Mouse (Mus musculus): ENCODE results near the gene Tmem59l. TPM values are rescaled to one million over a fixed set of nuclear protein-coding genes. Genes with fewer than 3 reads are reported as not detected.

Tmem59l gene
- polyA plus RNA-seq, 1 experiment from 2014 or later, result 32.5 TPM

DNA sequence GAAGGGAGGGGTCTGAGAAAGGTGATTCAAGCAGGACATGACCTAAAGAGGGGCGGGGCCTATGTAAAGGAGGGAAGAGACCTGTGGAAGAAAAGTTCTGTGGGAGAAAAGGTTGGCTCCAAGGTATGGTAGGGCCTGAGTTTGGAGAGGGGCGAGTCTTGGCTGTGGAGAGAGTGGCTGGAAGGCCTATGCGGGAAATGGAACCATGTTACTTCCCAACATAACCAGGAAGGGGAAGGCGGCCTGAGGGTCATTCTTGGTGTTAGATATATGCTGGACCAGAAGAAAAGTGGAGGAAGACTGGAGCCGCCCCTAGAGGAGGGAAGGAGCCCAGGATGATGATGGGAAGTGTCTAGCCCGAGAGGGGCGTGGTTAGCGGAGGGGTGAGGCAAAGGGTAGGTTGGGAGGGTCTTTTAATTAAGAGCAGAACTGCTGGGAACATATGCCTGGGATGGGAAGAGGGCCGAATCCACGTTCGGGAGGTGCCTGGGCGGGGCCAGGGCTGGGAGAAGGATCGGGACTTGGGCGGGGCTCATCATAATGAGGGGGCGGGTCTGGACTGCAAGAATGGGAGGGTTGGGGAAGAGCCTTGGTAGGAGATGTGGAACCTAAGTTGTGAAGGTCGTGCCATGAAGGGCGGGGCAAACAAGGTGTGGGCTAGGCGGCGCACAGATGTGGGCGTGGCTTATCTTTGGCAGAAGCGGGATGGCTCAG lies 9.7 kb downstream of the Tmem59l start:
- Histone ChIP-seq H3K36me3 (ENCODE audit: poor library complexity, severe bottlenecking) (0 out of 2 replicates have a peak, but pooled peaks cover 3% of the 10 kb centered on the region), H3K9me3 (replicated peaks) (no peaks in the 10 kb centered on the region), H3K4me3 (peak overlapping the region; percentile 68), H3K27ac (no peak overlapping the region), H3K27me3 (peaks cover 31% of the 10 kb centered on the region), H3K9ac (no peak overlapping the region), H3K4me2 (peak overlapping the region; percentile 77), H3K4me1 (peaks cover 7% of the 10 kb centered on the region)
- ATAC-seq, result peak; percentile 52
- 2% methylated on average over 21 of the region's 21 CpGs for WGBS

- Histone ChIP-seq H3K27ac (no peak within 1 kb of the TSS), H3K9ac (peak within 1 kb of the TSS; percentile 84), H3K36me3 (ENCODE audit: poor library complexity, severe bottlenecking) (0 out of 2 replicates have a peak, but pooled peaks cover 3% of the 10 kb centered on the region), H3K4me2 (peak within 1 kb of the TSS; percentile 77), H3K4me3 (peak within 1 kb of the TSS; percentile 68), H3K9me3 (replicated peaks) (no peaks in the 10 kb centered on the region), H3K27me3 (peaks cover 27% of the 10 kb centered on the region), H3K4me1 (peaks cover 7% of the 10 kb centered on the region)
- under 1% methylated on average over 53 of the region's 53 CpGs for whole genome bisulfite sequencing
- ATAC-seq, result peak; percentile 90
These were observed 10.6 kb downstream of the Tmem59l start, which contains the start of gene Klhl26 for GRCm38 (mm10) chr8:70476333-70477268. TSS of gene Klhl26 (minus strand) at chr8:70476968.

- whole genome bisulfite sequencing, result 92% methylated on average over 7 of the region's 7 CpGs
- Histone ChIP-seq H3K4me1 (peaks cover 7% of the 10 kb centered on the region), H3K27ac (no peak overlapping the region), H3K27me3 (no peaks in the 10 kb centered on the region), H3K36me3 (ENCODE audit: poor library complexity, severe bottlenecking) (peaks cover 7% of the 10 kb centered on the region; the same call in 1 of the 2 replicates), H3K9ac (no peak overlapping the region), H3K9me3 (replicated peaks) (no peaks in the 10 kb centered on the region), H3K4me3 (no peak overlapping the region), H3K4me2 (no peak overlapping the region)
- ATAC-seq, result no peak
These were observed 15.3 kb downstream of the Tmem59l start for GRCm38 (mm10) chr8:70471856-70472255.

GRCm38 (mm10) chr8:70469938-70470337 lies 17.2 kb downstream of the Tmem59l start:
- no peak for ATAC-seq
- Histone ChIP-seq H3K27me3 (no peaks in the 10 kb centered on the region), H3K4me2 (no peak overlapping the region), H3K9me3 (replicated peaks) (no peaks in the 10 kb centered on the region), H3K4me3 (no peak overlapping the region), H3K36me3 (ENCODE audit: poor library complexity, severe bottlenecking) (peaks cover 9% of the 10 kb centered on the region; the same call in 1 of the 2 replicates), H3K9ac (no peak overlapping the region), H3K4me1 (no peaks in the 10 kb centered on the region), H3K27ac (no peak overlapping the region)
- 60% methylated on average over 2 of the region's 2 CpGs for WGBS

DNA sequence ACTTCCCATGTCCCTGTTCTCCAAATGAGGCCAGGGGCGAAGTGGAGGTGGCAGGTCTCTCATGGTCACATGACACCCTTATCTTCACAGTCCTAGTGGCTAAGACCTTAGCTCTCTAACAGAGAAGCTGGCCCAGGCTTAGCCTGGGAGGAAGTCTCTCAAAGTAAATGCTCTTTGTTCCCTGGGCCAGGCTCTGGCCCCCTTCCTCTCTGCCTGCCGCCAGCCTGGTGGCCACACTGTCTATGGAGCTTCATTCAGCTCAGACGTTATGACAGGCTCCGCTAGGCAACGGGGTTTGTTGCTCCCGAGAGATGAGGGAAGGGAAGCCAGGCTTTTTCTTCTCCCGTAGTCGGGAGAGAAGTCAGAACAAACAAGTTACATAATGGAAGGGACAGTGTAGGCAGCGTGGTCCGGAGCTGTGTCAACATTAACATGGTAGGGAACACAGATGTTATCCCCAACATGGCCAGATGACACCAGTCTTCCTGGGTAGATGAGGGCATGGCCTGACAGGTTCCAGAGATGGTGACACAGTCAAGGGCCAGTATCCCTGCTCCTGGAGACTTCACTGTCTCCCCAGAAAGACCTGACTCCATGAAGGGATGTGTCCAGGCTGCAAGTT lies 17.8 kb downstream of the Tmem59l start:
- Histone ChIP-seq H3K9me3 (replicated peaks) (no peaks in the 10 kb centered on the region), H3K4me3 (no peak overlapping the region), H3K27me3 (no peaks in the 10 kb centered on the region), H3K36me3 (ENCODE audit: poor library complexity, severe bottlenecking) (peaks cover 9% of the 10 kb centered on the region; the same call in 1 of the 2 replicates), H3K4me1 (no peaks in the 10 kb centered on the region), H3K9ac (no peak overlapping the region), H3K27ac (no peak overlapping the region), H3K4me2 (no peak overlapping the region)
- WGBS, result 56% methylated on average over 10 of the region's 10 CpGs
- no peak for ATAC-seq

DNA sequence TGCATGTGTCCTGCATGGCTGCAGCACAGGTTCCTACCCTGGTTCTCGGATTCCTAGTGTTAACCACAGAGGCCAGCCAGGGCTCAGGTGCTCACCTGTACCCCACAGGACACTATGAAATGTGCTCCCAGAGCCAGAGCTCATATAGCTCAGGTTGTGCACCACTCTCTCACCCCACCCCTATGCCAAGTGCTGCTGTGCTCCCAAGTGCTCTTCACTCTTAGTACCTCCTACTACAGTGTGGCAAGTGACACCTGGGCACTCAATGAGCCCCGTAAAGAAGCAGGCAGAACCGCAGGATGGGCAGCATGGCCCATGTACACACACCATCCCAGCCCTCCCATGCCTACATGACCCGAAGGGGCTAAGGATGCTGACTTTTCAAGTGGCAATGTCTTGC lies 18.4 kb downstream of the Tmem59l start:
- ATAC-seq, result no peak
- H3K4me1 ChIP-seq, result no peaks in the 10 kb centered on the region
- H3K4me3 ChIP-seq, result no peak overlapping the region
- H3K4me2 ChIP-seq, result no peak overlapping the region
- H3K27ac ChIP-seq, result no peak overlapping the region
- peaks cover 9% of the 10 kb centered on the region; the same call in 1 of the 2 replicates for H3K36me3 ChIP-seq (ENCODE audit: poor library complexity, severe bottlenecking)
- 94% methylated on average over 4 of the region's 4 CpGs for WGBS
- no peaks in the 10 kb centered on the region for H3K9me3 ChIP-seq (replicated peaks)
- H3K9ac ChIP-seq, result no peak overlapping the region
- no peaks in the 10 kb centered on the region for H3K27me3 ChIP-seq

- H3K36me3 ChIP-seq (ENCODE audit: poor library complexity, severe bottlenecking), result peaks cover 9% of the 10 kb centered on the region; the same call in 1 of the 2 replicates
- H3K27ac ChIP-seq, result no peak overlapping the region
- no peak overlapping the region for H3K9ac ChIP-seq
- H3K27me3 ChIP-seq, result no peaks in the 10 kb centered on the region
- ATAC-seq, result no peak
- 94% methylated on average over 1 of the region's 1 CpGs for WGBS
- no peak overlapping the region for H3K4me3 ChIP-seq
- no peak overlapping the region for H3K4me2 ChIP-seq
- no peaks in the 10 kb centered on the region for H3K9me3 ChIP-seq (replicated peaks)
- peaks cover 6% of the 10 kb centered on the region; the same call in 1 of the 2 replicates for H3K4me1 ChIP-seq
These were observed 19.3 kb downstream of the Tmem59l start for GRCm38 (mm10) chr8:70467907-70468306.

DNA sequence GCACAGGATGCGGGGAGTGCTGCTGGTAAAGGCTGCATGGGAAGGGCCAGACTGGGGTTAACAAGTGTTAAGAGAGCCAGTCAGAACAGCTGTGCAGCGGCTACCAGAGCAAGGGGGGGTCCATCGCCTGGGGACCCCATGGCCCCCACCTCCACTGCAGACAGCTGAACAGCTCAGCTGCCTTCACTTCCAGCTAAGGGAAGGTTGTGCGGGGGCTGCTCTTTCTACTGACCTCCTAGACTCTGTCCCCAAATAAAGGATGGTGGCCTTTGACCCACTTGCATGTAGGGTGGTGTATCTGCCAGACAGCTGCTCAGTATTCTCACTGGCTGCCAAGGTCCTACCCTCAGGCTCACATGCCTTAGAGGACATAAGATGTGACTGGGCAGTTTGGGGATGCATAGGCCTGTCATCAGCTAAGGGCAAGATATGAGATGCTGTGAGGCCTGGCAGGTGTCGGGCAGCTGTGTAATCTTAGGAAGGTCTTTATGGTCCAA lies 19.9 kb downstream of the Tmem59l start:
- Histone ChIP-seq H3K27me3 (no peaks in the 10 kb centered on the region), H3K4me2 (no peak overlapping the region), H3K36me3 (ENCODE audit: poor library complexity, severe bottlenecking) (peaks cover 9% of the 10 kb centered on the region; the same call in 1 of the 2 replicates), H3K9ac (0 out of 2 replicates have a peak overlapping the region, but pooled peaks have one; percentile 8), H3K27ac (no peak overlapping the region), H3K4me1 (peaks cover 6% of the 10 kb centered on the region; the same call in 1 of the 2 replicates), H3K9me3 (replicated peaks) (no peaks in the 10 kb centered on the region), H3K4me3 (no peak overlapping the region)
- 84% methylated on average over 5 of the region's 5 CpGs for WGBS
- ATAC-seq, result no peak

GRCm38 (mm10) chr8:70466771-70467170 lies 20.4 kb downstream of the Tmem59l start:
- peaks cover 9% of the 10 kb centered on the region; the same call in 1 of the 2 replicates for H3K36me3 ChIP-seq (ENCODE audit: poor library complexity, severe bottlenecking)
- ATAC-seq, result no peak
- no peaks in the 10 kb centered on the region for H3K9me3 ChIP-seq (replicated peaks)
- H3K4me1 ChIP-seq, result peaks cover 6% of the 10 kb centered on the region; the same call in 1 of the 2 replicates
- WGBS, result 81% methylated on average over 11 of the region's 11 CpGs
- 0 out of 2 replicates have a peak overlapping the region, but pooled peaks have one; percentile 8 for H3K9ac ChIP-seq
- no peaks in the 10 kb centered on the region for H3K27me3 ChIP-seq
- no peak overlapping the region for H3K27ac ChIP-seq
- H3K4me2 ChIP-seq, result no peak overlapping the region
- H3K4me3 ChIP-seq, result no peak overlapping the region

- H3K4me1 ChIP-seq, result peaks cover 6% of the 10 kb centered on the region; the same call in 1 of the 2 replicates
- H3K27ac ChIP-seq, result no peak overlapping the region
- 91% methylated on average over 4 of the region's 4 CpGs for WGBS
- H3K9ac ChIP-seq, result no peak overlapping the region
- no peaks in the 10 kb centered on the region for H3K9me3 ChIP-seq (replicated peaks)
- peaks cover 9% of the 10 kb centered on the region; the same call in 1 of the 2 replicates for H3K36me3 ChIP-seq (ENCODE audit: poor library complexity, severe bottlenecking)
- no peak overlapping the region for H3K4me2 ChIP-seq
- no peak overlapping the region for H3K4me3 ChIP-seq
- no peak for ATAC-seq
- no peaks in the 10 kb centered on the region for H3K27me3 ChIP-seq
These were observed 20.9 kb downstream of the Tmem59l start for GRCm38 (mm10) chr8:70466305-70466704.

- no peak overlapping the region for H3K4me3 ChIP-seq
- H3K4me2 ChIP-seq, result no peak overlapping the region
- H3K4me1 ChIP-seq, result peaks cover 6% of the 10 kb centered on the region; the same call in 1 of the 2 replicates
- H3K9ac ChIP-seq, result no peak overlapping the region
- H3K9me3 ChIP-seq (replicated peaks), result no peaks in the 10 kb centered on the region
- no peak for ATAC-seq
- WGBS, result 94% methylated on average over 4 of the region's 4 CpGs
- no peaks in the 10 kb centered on the region for H3K27me3 ChIP-seq
- H3K27ac ChIP-seq, result no peak overlapping the region
- H3K36me3 ChIP-seq (ENCODE audit: poor library complexity, severe bottlenecking), result peaks cover 7% of the 10 kb centered on the region; the same call in 1 of the 2 replicates
These were observed 21.5 kb downstream of the Tmem59l start for GRCm38 (mm10) chr8:70465701-70466100.

Measured in forebrain, embryonic 13.5 days (tissue).